Mouse (Mus musculus) neural tube, embryonic 11.5 days (tissue): ENCODE measurements around the gene Wdr38. TPM values are rescaled to one million over a fixed set of nuclear protein-coding genes. Genes with fewer than 3 reads are reported as not detected.

Experiments
- ATAC-seq: fragments of 200-750 bp; cut with Nextera tagmentation; 2 replicates; pipeline ENCODE4 v1.8.0; 2017; ENCODE audit warnings: moderate number of reproducible peaks, mild to moderate bottlenecking, moderate TSS enrichment, moderate library complexity; ENCODE audit not compliant: insufficient read depth, low FRiP score, low TSS enrichment
- DNase-seq: peaks from one replicate; pipeline ENCODE4 v3.0.0-alpha.2; 2015; ENCODE audit warnings: low spot score
- H3K27ac ChIP-seq: fragments of 300-500 bp; sonication (generic); 2 replicates; pipeline ENCODE4 v1.5.1; 2014; ENCODE audit warnings: low read depth, mild to moderate bottlenecking, low read length
- H3K27me3 ChIP-seq: fragments of 300-500 bp; sonication (generic); 2 replicates; pipeline ENCODE4 v1.6.1; 2014; ENCODE audit warnings: mild to moderate bottlenecking, low read length, mixed read lengths; ENCODE audit not compliant: control insufficient read depth, insufficient read depth
- H3K36me3 ChIP-seq: fragments of 300-500 bp; sonication (generic); 2 replicates; pipeline ENCODE4 v1.6.1; 2014; ENCODE audit warnings: mild to moderate bottlenecking, low read length, moderate library complexity, mixed read lengths; ENCODE audit not compliant: control insufficient read depth, insufficient read depth
- H3K4me1 ChIP-seq: fragments of 300-500 bp; sonication (generic); 2 replicates; pipeline ENCODE4 v1.6.1; 2014; ENCODE audit warnings: low read length, mixed read lengths; ENCODE audit not compliant: control insufficient read depth, insufficient read depth
- H3K4me2 ChIP-seq: fragments of 300-500 bp; sonication (generic); 2 replicates; pipeline ENCODE4 v1.6.1; 2014; ENCODE audit warnings: low read depth, mild to moderate bottlenecking, moderate library complexity
- H3K4me3 ChIP-seq: fragments of 300-500 bp; sonication (generic); 2 replicates; pipeline ENCODE4 v1.5.1; 2014; ENCODE audit warnings: low read depth, low read length
- H3K9ac ChIP-seq: fragments of 300-500 bp; sonication (generic); 2 replicates; pipeline ENCODE4 v1.6.1; 2014; ENCODE audit warnings: mild to moderate bottlenecking, low read length
- H3K9me3 ChIP-seq: fragments of 300-500 bp; sonication (generic); 2 replicates; pipeline ENCODE4 v1.6.1; 2016; ENCODE audit warnings: low read length; ENCODE audit not compliant: control insufficient read depth
- WGBS: fragments of 180-500 bp; shearing (Covaris S2); extraction: QIAGEN DNeasy Blood & Tissue Kit; methylation state at CpG from one replicate; pipeline ENCODE4 v1.1.7; 2014; 5-methylcytosine and 5-hydroxymethylcytosine counted together
- polyA plus RNA-seq: library from polyadenylated mRNA; unstranded; fragments of >200 nt; fragmentation: Nextera tagmentation; extraction: Ambion mirVana; gene quantifications from 2 replicates; pipeline ENCODE4 v1.2.1, GENCODE M21; 2014

Gene Wdr38
- polyA plus RNA-seq, 1 experiment from 2014 or later, result 1.1 TPM

DNA sequence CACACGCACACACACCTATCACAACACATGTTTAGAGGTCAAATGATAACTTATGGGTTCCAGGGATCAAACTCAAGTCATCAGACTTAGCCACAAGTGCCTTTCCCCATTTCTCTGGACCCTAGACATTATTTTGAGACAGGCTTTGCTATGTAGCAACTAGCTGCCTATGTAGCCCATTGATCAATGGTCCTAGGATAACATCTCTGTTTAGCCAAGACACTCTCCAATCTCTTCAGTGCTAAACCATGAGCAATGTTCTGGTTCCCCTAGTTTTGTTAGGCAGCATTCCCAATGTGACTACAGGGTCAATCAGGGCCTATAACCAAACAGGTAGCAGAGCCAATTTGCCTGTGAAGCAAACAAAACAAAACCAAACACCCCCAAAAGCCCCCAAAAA is 51.2 kb downstream of the Wdr38 start:
- no peak overlapping the region for H3K4me2 ChIP-seq
- ATAC-seq, result no peak
- H3K9me3 ChIP-seq, result no peaks in the 10 kb centered on the region
- H3K4me3 ChIP-seq, result no peak overlapping the region
- DNase-seq, result no peak
- no peaks in the 10 kb centered on the region for H3K4me1 ChIP-seq
- H3K36me3 ChIP-seq, result 0 out of 2 replicates have a peak, but pooled peaks cover 5% of the 10 kb centered on the region
- H3K27ac ChIP-seq, result no peak overlapping the region
- WGBS, result 96% methylated on average over 1 of the region's 1 CpGs
- H3K27me3 ChIP-seq, result no peaks in the 10 kb centered on the region
- no peak overlapping the region for H3K9ac ChIP-seq

Other genes starting within 250 kb of the Wdr38 start
- gene Nr6a1, start 69.8 kb upstream of the Wdr38 start, polyA plus RNA-seq, result 5.8 and 6.4 TPM in 2 replicates
- 2.4 and 3.1 TPM in 2 replicates for gene Olfml2a, start 65.5 kb upstream of the Wdr38 start, polyA plus RNA-seq
- gene Arpc5l, start 7.9 kb downstream of the Wdr38 start, polyA plus RNA-seq, result 131 and 133 TPM in 2 replicates
- 909 and 937 TPM in 2 replicates for gene Rpl35, start 8.1 kb downstream of the Wdr38 start, polyA plus RNA-seq
- gene Golga1, start 68.1 kb downstream of the Wdr38 start, polyA plus RNA-seq, result 30.7 and 33.7 TPM in 2 replicates
- gene Scai, start 193.3 kb downstream of the Wdr38 start, polyA plus RNA-seq, result 7.7 and 12.4 TPM in 2 replicates
- gene Ppp6c, start 229.0 kb downstream of the Wdr38 start, polyA plus RNA-seq, result 90.3 and 93.9 TPM in 2 replicates